Mouse (Mus musculus) spleen, adult 2 months (tissue): ENCODE data around the gene Pros1. TPM values are rescaled to one million over a fixed set of nuclear protein-coding genes. Genes with fewer than 3 reads are reported as not detected.
A peak's percentile ranks its signal among the peaks of the same experiment; 100 is the strongest.

Source experiments
- DNase-seq, 2 experiments: peaks; one replicate each; pipeline versions ENCODE4 v3.0.0 to v3.0.0-alpha.2; 2012 to 2021; ENCODE audit warnings: low spot score in 2 of 2, low read depth in 1 of 2
- H3K27ac ChIP-seq: fragments of 200-500 bp; 2 replicates; pipeline ENCODE4 v1.5.1; 2012; ENCODE audit warnings: low read length, inconsistent platforms; ENCODE audit not compliant: insufficient read depth
- H3K27me3 ChIP-seq: fragments of 200-500 bp; 2 replicates; pipeline ENCODE4 v1.6.1; 2012; ENCODE audit warnings: mild to moderate bottlenecking, moderate library complexity, low read length, inconsistent platforms; ENCODE audit not compliant: control insufficient read depth, insufficient read depth
- H3K36me3 ChIP-seq: fragments of 200-500 bp; 2 replicates; pipeline ENCODE4 v1.6.1; 2012; ENCODE audit warnings: mild to moderate bottlenecking, low read length, inconsistent platforms; ENCODE audit not compliant: control insufficient read depth, insufficient read depth
- H3K4me1 ChIP-seq: fragments of 200-500 bp; 2 replicates; pipeline ENCODE4 v1.6.1; 2011; ENCODE audit warnings: inconsistent platforms; ENCODE audit not compliant: control insufficient read depth, insufficient read depth, insufficient read length
- H3K4me3 ChIP-seq: fragments of 200-500 bp; 2 replicates; pipeline ENCODE4 v1.5.1; 2011; ENCODE audit warnings: mild to moderate bottlenecking, inconsistent platforms; ENCODE audit not compliant: insufficient read depth, insufficient read length; ENCODE audit errors: extremely low read depth
- CTCF ChIP-seq: fragments of 200-500 bp; IDR thresholded peaks from 2 replicates; pipeline ENCODE4 v1.5.1; 2011; ENCODE audit warnings: mild to moderate bottlenecking, inconsistent platforms; ENCODE audit not compliant: insufficient read depth, insufficient read length, insufficient replicate concordance; ENCODE audit errors: extremely low read depth
- POLR2A ChIP-seq: fragments of 200-500 bp; IDR thresholded peaks from 2 replicates; pipeline ENCODE4 v1.6.1; 2011; ENCODE audit warnings: low read depth, low read length, inconsistent platforms
- WGBS: fragments of 180-500 bp; shearing (Covaris S2); methylation state at CpG from one replicate; pipeline ENCODE4 v1.1.7; 2018; 5-methylcytosine and 5-hydroxymethylcytosine counted together
- polyA plus RNA-seq: library from polyadenylated mRNA; depleted of rRNA; stranded (reverse); fragments of >200 nt; gene quantifications from 2 replicates; pipeline ENCODE4 v1.2.3, GENCODE M21; 2012

The Pros1 gene
- polyA plus RNA-seq, 1 experiment = 2.5 TPM

DNA sequence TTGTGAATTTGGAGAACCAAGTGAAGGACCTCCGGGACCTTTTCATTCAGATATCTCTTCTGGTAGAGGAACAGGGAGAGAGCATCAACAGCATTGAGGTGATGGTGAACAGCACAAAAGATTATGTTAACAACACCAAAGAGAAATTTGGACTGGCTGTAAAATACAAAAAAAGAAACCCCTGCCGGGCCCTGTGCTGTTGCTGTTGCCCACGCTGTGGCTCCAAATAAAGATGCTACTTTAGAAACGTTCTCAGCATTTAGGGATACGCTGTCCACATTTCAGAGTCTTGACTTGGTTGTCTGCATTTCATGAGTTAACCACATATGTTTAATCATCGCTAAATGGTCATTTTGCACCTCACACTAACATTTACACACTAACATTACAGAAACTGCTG, 31.6 kb upstream of the Pros1 start:
- no peak overlapping the region for H3K4me3 ChIP-seq
- H3K36me3 ChIP-seq = no peaks in the 10 kb centered on the region
- no peaks in the 10 kb centered on the region for H3K27me3 ChIP-seq
- H3K4me1 ChIP-seq = no peaks in the 10 kb centered on the region
- no peak for DNase-seq
- TF ChIP-seq CTCF (no peak), POLR2A (no peak)
- no peak overlapping the region for H3K27ac ChIP-seq
- WGBS = 96% methylated on average over 6 of the region's 6 CpGs

DNA sequence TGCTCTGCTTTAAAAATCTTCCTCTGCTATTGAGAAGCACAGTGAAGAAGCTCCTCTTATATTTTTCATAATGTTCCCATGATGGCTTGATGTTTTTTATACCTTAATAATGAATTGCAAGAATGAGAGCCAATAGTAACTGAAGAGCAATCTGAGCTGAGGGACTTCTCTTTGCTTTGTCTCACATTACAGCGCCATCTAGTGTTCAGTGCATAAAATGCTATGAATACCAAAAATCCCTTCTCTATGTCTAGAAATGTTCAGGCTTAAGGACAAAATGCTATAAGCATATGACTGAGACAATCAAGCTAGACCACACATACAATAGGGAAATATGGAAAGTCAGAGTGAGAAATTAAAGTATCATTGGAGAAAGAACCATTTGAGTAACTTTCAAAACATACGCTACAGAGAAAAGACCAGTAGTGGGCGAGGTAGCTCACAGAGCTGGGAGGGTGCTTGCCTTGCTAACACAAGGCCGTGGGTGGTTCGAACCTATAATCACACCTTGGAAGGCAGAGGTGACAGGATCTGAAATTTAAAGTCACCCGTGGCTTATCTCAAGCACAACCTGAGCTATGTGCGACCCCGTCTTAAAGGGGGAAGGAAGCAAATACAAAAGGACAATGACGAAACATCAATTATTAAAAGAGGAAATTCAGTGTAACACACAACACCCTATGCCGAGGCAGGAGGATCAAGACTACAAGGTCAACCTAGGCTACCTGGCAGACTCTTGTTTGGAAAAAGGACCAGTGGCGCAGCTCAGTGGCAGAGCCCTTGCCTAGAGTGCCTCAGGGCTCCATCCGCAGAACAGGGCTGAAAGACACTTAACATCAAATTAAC, 27.7 kb upstream of the Pros1 start:
- WGBS = 65% methylated on average over 12 of the region's 12 CpGs
- no peaks in the 10 kb centered on the region for H3K4me1 ChIP-seq

DNA sequence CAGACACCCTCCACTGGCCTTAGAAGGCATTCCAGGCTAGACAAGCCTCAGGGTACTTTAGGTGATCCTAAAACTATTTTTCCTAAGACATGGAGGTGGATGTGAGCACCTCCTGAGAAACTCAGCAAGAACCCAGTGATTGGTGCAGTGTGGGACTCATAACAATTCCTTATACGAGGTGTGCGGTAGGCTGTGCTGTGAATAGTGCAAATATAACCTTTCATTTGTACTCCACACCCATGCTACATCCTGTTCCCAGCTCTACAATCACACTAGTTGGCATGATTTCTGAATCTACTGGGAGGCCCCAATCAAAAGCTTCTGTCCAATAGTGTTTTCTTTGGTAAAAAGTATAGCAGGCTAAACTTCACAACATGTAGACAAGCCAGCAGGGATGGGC, 22.1 kb upstream of the Pros1 start:
- TF ChIP-seq POLR2A (no peak), CTCF (no peak)
- no peak overlapping the region for H3K27ac ChIP-seq
- H3K4me1 ChIP-seq = peaks cover 3% of the 10 kb centered on the region
- no peak overlapping the region for H3K4me3 ChIP-seq
- no peaks in the 10 kb centered on the region for H3K27me3 ChIP-seq
- no peak for DNase-seq
- H3K36me3 ChIP-seq = no peaks in the 10 kb centered on the region
- 86% methylated on average over 2 of the region's 2 CpGs for WGBS

More for the DNA sequence above, 27.7 kb upstream of the Pros1 start:
- Histone ChIP-seq H3K27me3 (no peaks in the 10 kb centered on the region), H3K4me3 (no peak overlapping the region), H3K36me3 (no peaks in the 10 kb centered on the region), H3K27ac (no peak overlapping the region)
- TF ChIP-seq CTCF (no peak), POLR2A (no peak)
- DNase-seq = peak in 1 of 2 experiments; percentile 27

DNA sequence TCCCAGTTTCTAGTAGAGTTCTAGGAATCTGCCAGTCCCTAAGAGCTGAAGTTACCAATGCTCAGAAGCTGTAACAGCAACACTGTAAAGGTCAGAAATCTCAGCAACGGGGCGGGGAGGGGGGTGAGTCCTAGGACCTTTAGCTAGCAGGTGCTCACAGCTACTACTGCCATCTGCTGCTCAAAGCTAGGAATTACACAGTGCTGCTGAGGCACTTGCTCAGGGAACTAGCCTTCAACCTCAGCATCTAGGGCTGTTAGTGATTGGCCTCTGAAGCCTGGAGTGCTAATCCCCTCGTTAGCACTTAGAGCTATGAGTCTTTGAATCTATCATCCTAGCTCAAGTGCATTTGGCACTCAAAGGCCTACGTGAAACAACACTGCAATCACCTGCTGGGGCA, 21.6 kb upstream of the Pros1 start:
- TF ChIP-seq POLR2A (no peak), CTCF (peak; percentile 67; the same call in 1 of the 2 replicates)
- H3K36me3 ChIP-seq = no peaks in the 10 kb centered on the region
- peak; percentile 40 to 45 for DNase-seq
- H3K4me3 ChIP-seq = no peak overlapping the region
- peaks cover 3% of the 10 kb centered on the region for H3K4me1 ChIP-seq
- WGBS = 30% methylated on average over 4 of the region's 4 CpGs
- no peaks in the 10 kb centered on the region for H3K27me3 ChIP-seq
- no peak overlapping the region for H3K27ac ChIP-seq

DNA sequence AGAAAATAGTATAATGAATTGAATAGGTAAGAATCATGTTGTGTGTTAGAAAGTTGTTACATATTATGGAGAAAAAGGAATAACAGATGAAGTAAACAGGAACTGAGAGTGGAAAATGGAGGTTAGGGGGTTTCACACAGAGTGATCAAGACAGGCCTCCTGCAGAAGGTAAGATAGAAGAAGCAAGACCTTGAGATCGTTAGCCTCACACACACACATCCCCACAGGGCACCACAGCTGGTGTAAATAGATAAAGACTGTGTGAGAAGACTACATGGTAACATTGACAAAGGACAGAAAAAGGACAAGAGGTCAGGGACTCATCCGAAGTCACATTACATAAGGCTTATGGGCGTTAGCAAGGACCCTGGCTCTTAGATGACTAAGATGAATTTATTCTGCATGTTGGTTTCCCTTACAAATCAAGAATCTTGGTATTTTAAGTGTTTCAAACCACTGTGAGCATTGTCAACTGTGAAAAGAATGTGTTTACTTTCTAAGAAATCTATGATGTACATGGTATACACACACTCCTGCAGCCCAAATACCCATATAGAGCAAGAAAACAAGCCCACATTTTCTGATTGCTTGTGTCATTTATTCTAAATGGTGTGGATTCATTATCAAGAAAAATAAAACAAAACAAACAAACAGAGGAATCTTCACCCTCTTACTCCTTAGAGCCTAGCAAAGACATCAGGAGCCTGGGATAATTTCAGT, 19.9 kb upstream of the Pros1 start:
- no peaks in the 10 kb centered on the region for H3K27me3 ChIP-seq
- H3K36me3 ChIP-seq = no peaks in the 10 kb centered on the region
- 53% methylated on average over 3 of the region's 3 CpGs for WGBS
- TF ChIP-seq POLR2A (no peak), CTCF (no peak)
- no peak overlapping the region for H3K4me3 ChIP-seq
- H3K27ac ChIP-seq = no peak overlapping the region
- peaks cover 3% of the 10 kb centered on the region for H3K4me1 ChIP-seq
- peak in 1 of 2 experiments; percentile 9 for DNase-seq

DNA sequence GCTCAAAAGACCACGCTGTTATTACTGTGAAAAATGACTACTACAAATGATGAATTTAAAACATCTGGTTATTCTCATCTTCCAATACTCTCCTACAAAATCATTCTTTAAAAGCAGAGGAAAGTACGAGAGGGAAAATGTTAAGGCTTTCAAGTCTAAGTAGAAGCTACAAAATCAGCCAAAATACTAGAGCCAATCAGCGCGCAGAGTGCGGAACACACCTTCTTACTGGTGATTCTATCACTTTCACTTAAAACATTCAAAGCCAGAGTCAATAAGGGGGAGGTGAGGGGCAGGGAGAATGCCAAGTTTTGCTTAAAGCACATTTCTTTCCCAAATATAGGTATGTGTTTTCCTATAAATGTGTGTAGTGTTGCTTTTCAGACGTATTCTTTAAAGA, 8.8 kb upstream of the Pros1 start:
- no peak for DNase-seq
- 87% methylated on average over 6 of the region's 6 CpGs for WGBS
- Histone ChIP-seq H3K4me3 (no peak overlapping the region; the same call in 1 of the 2 replicates), H3K27me3 (no peaks in the 10 kb centered on the region), H3K36me3 (no peaks in the 10 kb centered on the region), H3K4me1 (peaks cover 4% of the 10 kb centered on the region; the same call in 1 of the 2 replicates), H3K27ac (no peak overlapping the region)
- TF ChIP-seq CTCF (no peak), POLR2A (no peak)
